ENCODE assay signal across 10 mouse cellular contexts in genomic region chr8:88792691-88793323, GRCm38 (mm10).
DNase-seq lines count a peak whose midpoint lies in the region; ATAC-seq and TF ChIP-seq lines count a peak whose summit lies in the region.
"Had no signal": no experiment of that assay in that cellular context is flagged by ENCODE, and none has a peak within 500 bp of the region (broad histone marks: within the 10 kb centered on the region; RNA-seq: fewer than 3 reads in every experiment).

No protein-coding gene starts in this region.

- no peak overlapping the region for H3K4me3 ChIP-seq in intestine, embryonic 15.5 days (replicated peaks)
- H3K4me3 ChIP-seq in intestine, postnatal 0 days (ENCODE audit: low read depth, low read length), result no peak overlapping the region
- no peak overlapping the region for H3K4me3 ChIP-seq in hindbrain, embryonic 14.5 days (replicated peaks; ENCODE audit: low read length)
- H3K4me3 ChIP-seq: embryonic facial prominence, embryonic 15.5 days; liver, embryonic 13.5 days had no signal

- no peaks in the 10 kb centered on the region for H3K4me1 ChIP-seq in intestine, embryonic 15.5 days (replicated peaks)
- no peaks in the 10 kb centered on the region for H3K4me1 ChIP-seq in intestine, postnatal 0 days (replicated peaks; ENCODE audit: control insufficient read depth, insufficient read depth, low read length)
- H3K4me1 ChIP-seq in hindbrain, embryonic 14.5 days (replicated peaks; ENCODE audit: control insufficient read depth, insufficient read depth, low read length), result peaks cover 19% of the 10 kb centered on the region; the same call in 1 of the 2 replicates
- H3K4me1 ChIP-seq: embryonic facial prominence, embryonic 15.5 days; liver, embryonic 13.5 days had no signal

- no peak for TF ChIP-seq CTCF in intestine, postnatal 0 days (IDR thresholded peaks at IDR 0.05; ENCODE audit: low read depth)

- 0 out of 2 replicates have a peak, but pooled peaks have one; percentile 39 for ATAC-seq in intestine, embryonic 15.5 days
- ATAC-seq in intestine, postnatal 0 days, result no peak
- no peak for ATAC-seq in hindbrain, embryonic 14.5 days (ENCODE audit: low FRiP score)

- DNase-seq in 3134 (ENCODE audit: extremely low read depth, insufficient read length, low spot score), result peak; percentile 72
- peak; percentile 84 for DNase-seq in adrenal gland, adult 2 months
- peak; percentile 72 for DNase-seq in layer of hippocampus, adult 9-11 months
- no peak for DNase-seq in spleen, adult 12 weeks (ENCODE audit: low spot score)
- DNase-seq in cerebellum, postnatal 4 days (ENCODE audit: low spot score in 2 of 2), result no peak
- DNase-seq in hindbrain, embryonic 14.5 days (ENCODE audit: low spot score), result no peak
- DNase-seq: liver, embryonic 13.5 days had no signal

- no peaks in the 10 kb centered on the region for H3K36me3 ChIP-seq in intestine, embryonic 15.5 days
- H3K36me3 ChIP-seq in intestine, postnatal 0 days (ENCODE audit: control insufficient read depth, insufficient read depth), result no peaks in the 10 kb centered on the region
- H3K36me3 ChIP-seq in hindbrain, embryonic 14.5 days (replicated peaks; ENCODE audit: control insufficient read depth, insufficient read depth), result no peaks in the 10 kb centered on the region
- H3K36me3 ChIP-seq: embryonic facial prominence, embryonic 15.5 days; liver, embryonic 13.5 days had no signal

- H3K9ac ChIP-seq in intestine, embryonic 15.5 days, result no peak overlapping the region
- H3K9ac ChIP-seq in intestine, postnatal 0 days (ENCODE audit: low read depth, low read length), result no peak overlapping the region
- H3K9ac ChIP-seq in hindbrain, embryonic 14.5 days, result no peak overlapping the region
- H3K9ac ChIP-seq: embryonic facial prominence, embryonic 15.5 days; liver, embryonic 13.5 days had no signal

- 54% methylated on average over 8 of the region's 8 CpGs for WGBS in intestine, embryonic 15.5 days
- 47% methylated on average over 8 of the region's 8 CpGs for WGBS in intestine, postnatal 0 days
- WGBS in hindbrain, embryonic 14.5 days, result 72% methylated on average over 8 of the region's 8 CpGs

- no peak overlapping the region for H3K27ac ChIP-seq in intestine, embryonic 15.5 days
- H3K27ac ChIP-seq in intestine, postnatal 0 days (ENCODE audit: low read depth, low read length), result no peak overlapping the region
- no peak overlapping the region for H3K27ac ChIP-seq in hindbrain, embryonic 14.5 days
- H3K27ac ChIP-seq: embryonic facial prominence, embryonic 15.5 days; liver, embryonic 13.5 days had no signal

- no peak overlapping the region for H3K4me2 ChIP-seq in intestine, embryonic 15.5 days (replicated peaks)
- no peak overlapping the region for H3K4me2 ChIP-seq in intestine, postnatal 0 days (replicated peaks; ENCODE audit: low read depth)
- no peak overlapping the region for H3K4me2 ChIP-seq in hindbrain, embryonic 14.5 days (replicated peaks)
- H3K4me2 ChIP-seq: embryonic facial prominence, embryonic 15.5 days; liver, embryonic 13.5 days had no signal

- no peaks in the 10 kb centered on the region for H3K9me3 ChIP-seq in intestine, embryonic 15.5 days
- no peaks in the 10 kb centered on the region for H3K9me3 ChIP-seq in intestine, postnatal 0 days (ENCODE audit: control insufficient read depth)
- no peaks in the 10 kb centered on the region for H3K9me3 ChIP-seq in hindbrain, embryonic 14.5 days (ENCODE audit: control insufficient read depth, low read length)
- H3K9me3 ChIP-seq: embryonic facial prominence, embryonic 15.5 days; liver, embryonic 13.5 days had no signal

- H3K27me3 ChIP-seq in intestine, embryonic 15.5 days (replicated peaks), result no peaks in the 10 kb centered on the region
- no peaks in the 10 kb centered on the region for H3K27me3 ChIP-seq in intestine, postnatal 0 days (replicated peaks; ENCODE audit: control insufficient read depth, insufficient read depth, low read length)
- H3K27me3 ChIP-seq in hindbrain, embryonic 14.5 days (ENCODE audit: control insufficient read depth, insufficient read depth, low read length), result no peaks in the 10 kb centered on the region
- H3K27me3 ChIP-seq: embryonic facial prominence, embryonic 15.5 days; liver, embryonic 13.5 days had no signal

Comparison
In these comparisons a context has a peak if more than half of its experiments do, and no peak if none do; other contexts are left out.
1. DNase-seq: peak in 3134 (single experiment), adrenal gland, adult 2 months (single experiment) and layer of hippocampus, adult 9-11 months (single experiment); none in spleen, adult 12 weeks (single experiment), cerebellum, postnatal 4 days (0 of 2) and hindbrain, embryonic 14.5 days (single experiment).